Mouse (Mus musculus) heart, embryonic 11.5 days (tissue): ENCODE data around the gene Psmd8. TPM values are rescaled to one million over a fixed set of nuclear protein-coding genes. Genes with fewer than 3 reads are reported as not detected.
"Not testable (repeated sequence)": the region's sequence is repeated elsewhere in the genome, so short reads cannot be mapped to it uniquely, and the experiment has no call there.

Experiments
- ATAC-seq: fragments of 200-750 bp; cut with Nextera tagmentation; replicated peaks from 2 replicates; pipeline ENCODE4 v1.8.0; 2017; ENCODE audit warnings: moderate library complexity; ENCODE audit not compliant: insufficient number of reproducible peaks, low FRiP score, low TSS enrichment
- H3K27ac ChIP-seq: fragments of 300-500 bp; sonication (generic); 2 replicates; pipeline ENCODE4 v1.5.1; 2014; ENCODE audit warnings: mild to moderate bottlenecking, low read depth, low read length
- H3K27me3 ChIP-seq: fragments of 300-500 bp; sonication (generic); 2 replicates; pipeline ENCODE4 v1.6.1; 2014; ENCODE audit warnings: mild to moderate bottlenecking, low read length, mixed read lengths; ENCODE audit not compliant: control insufficient read depth, insufficient read depth
- H3K36me3 ChIP-seq: fragments of 300-500 bp; sonication (generic); 2 replicates; pipeline ENCODE4 v1.6.1; 2014; ENCODE audit warnings: mild to moderate bottlenecking, low read length, moderate library complexity, mixed read lengths; ENCODE audit not compliant: control insufficient read depth, insufficient read depth
- H3K4me1 ChIP-seq: fragments of 300-500 bp; sonication (generic); 2 replicates; pipeline ENCODE4 v1.6.1; 2014; ENCODE audit warnings: low read length; ENCODE audit not compliant: control insufficient read depth, insufficient read depth
- H3K4me2 ChIP-seq: fragments of 300-500 bp; sonication (generic); 2 replicates; pipeline ENCODE4 v1.6.1; 2014; ENCODE audit warnings: mild to moderate bottlenecking, moderate library complexity
- H3K4me3 ChIP-seq: fragments of 300-500 bp; sonication (generic); 2 replicates; pipeline ENCODE4 v1.5.1; 2014; ENCODE audit warnings: low read depth, low read length
- H3K9ac ChIP-seq: fragments of 300-500 bp; sonication (generic); 2 replicates; pipeline ENCODE4 v1.6.1; 2014; ENCODE audit warnings: mild to moderate bottlenecking, low read depth, low read length, moderate library complexity
- H3K9me3 ChIP-seq: fragments of 300-500 bp; sonication (generic); replicated peaks from 2 replicates; pipeline ENCODE4 v1.6.1; 2016; ENCODE audit warnings: low read length; ENCODE audit not compliant: control insufficient read depth
- WGBS: fragments of 180-500 bp; shearing (Covaris S2); extraction: QIAGEN DNeasy Blood & Tissue Kit; methylation state at CpG from one replicate; pipeline ENCODE4 v1.1.7; 2014; ENCODE audit not compliant: insufficient replicate concordance; 5-methylcytosine and 5-hydroxymethylcytosine counted together
- polyA plus RNA-seq: library from polyadenylated mRNA; unstranded; fragments of >200 nt; fragmentation: Nextera tagmentation; extraction: Ambion mirVana; gene quantifications from 2 replicates; pipeline ENCODE4 v1.2.1, GENCODE M21; 2014

Gene Psmd8
- polyA plus RNA-seq: 235 and 252 TPM in 2 replicates

GRCm38 (mm10) chr7:29180077-29180853, at the start of gene Psmd8:
Gene Psmd8 (minus strand): TSS chr7:29180701.
- Histone ChIP-seq H3K9ac (peak within 1 kb of the TSS; percentile 92), H3K4me2 (peak within 1 kb of the TSS; percentile 90), H3K36me3 (peaks cover 12% of the 10 kb centered on the region), H3K4me1 (peaks cover 12% of the 10 kb centered on the region), H3K4me3 (peak within 1 kb of the TSS; percentile 91), H3K27me3 (no peaks in the 10 kb centered on the region), H3K9me3 (no peaks in the 10 kb centered on the region), H3K27ac (peak within 1 kb of the TSS; percentile 59; the same call in 1 of the 2 replicates)
- peak; percentile 93 for ATAC-seq
- WGBS: under 1% methylated on average over 62 of the region's 62 CpGs

- Histone ChIP-seq H3K9ac (no peak overlapping the region), H3K36me3 (no peaks in the 10 kb centered on the region), H3K4me2 (no peak overlapping the region), H3K4me1 (peaks cover 11% of the 10 kb centered on the region; the same call in 1 of the 2 replicates), H3K9me3 (no peaks in the 10 kb centered on the region), H3K27me3 (peaks cover 27% of the 10 kb centered on the region), H3K27ac (no peak overlapping the region), H3K4me3 (no peak overlapping the region)
- ATAC-seq: no peak
- 62% methylated on average over 4 of the region's 4 CpGs for WGBS
These were observed 47.7 kb upstream of the Psmd8 start for GRCm38 (mm10) chr7:29228202-29228601.

DNA sequence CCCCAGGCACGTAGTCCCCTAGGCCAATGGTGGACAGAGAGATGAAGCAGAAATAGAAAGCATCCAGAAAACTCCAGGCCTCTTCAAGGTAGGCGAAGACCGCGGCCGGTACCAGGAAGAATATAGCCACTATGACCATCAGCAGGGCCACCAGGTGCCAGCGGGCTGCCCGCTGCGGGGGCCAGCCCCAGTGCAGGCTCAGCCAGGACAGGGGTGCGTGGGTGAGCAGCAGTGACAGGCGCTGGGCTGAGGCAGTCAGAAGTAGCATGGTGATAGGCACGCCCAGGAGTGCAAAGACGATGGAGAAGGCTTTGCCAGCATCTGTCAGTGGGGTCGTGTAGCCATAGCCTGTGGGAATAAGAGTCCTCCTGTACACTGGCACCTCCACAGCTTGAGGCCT, 45.0 kb upstream of the Psmd8 start:
- H3K9ac ChIP-seq: no peak overlapping the region
- 74% methylated on average over 13 of the region's 13 CpGs for WGBS
- no peak overlapping the region for H3K4me2 ChIP-seq
- no peak for ATAC-seq
- H3K4me1 ChIP-seq: peaks cover 6% of the 10 kb centered on the region; the same call in 1 of the 2 replicates
- H3K36me3 ChIP-seq: no peaks in the 10 kb centered on the region
- no peak overlapping the region for H3K4me3 ChIP-seq
- H3K27me3 ChIP-seq: peaks cover 6% of the 10 kb centered on the region; the same call in 1 of the 2 replicates
- no peaks in the 10 kb centered on the region for H3K9me3 ChIP-seq
- no peak overlapping the region for H3K27ac ChIP-seq

DNA sequence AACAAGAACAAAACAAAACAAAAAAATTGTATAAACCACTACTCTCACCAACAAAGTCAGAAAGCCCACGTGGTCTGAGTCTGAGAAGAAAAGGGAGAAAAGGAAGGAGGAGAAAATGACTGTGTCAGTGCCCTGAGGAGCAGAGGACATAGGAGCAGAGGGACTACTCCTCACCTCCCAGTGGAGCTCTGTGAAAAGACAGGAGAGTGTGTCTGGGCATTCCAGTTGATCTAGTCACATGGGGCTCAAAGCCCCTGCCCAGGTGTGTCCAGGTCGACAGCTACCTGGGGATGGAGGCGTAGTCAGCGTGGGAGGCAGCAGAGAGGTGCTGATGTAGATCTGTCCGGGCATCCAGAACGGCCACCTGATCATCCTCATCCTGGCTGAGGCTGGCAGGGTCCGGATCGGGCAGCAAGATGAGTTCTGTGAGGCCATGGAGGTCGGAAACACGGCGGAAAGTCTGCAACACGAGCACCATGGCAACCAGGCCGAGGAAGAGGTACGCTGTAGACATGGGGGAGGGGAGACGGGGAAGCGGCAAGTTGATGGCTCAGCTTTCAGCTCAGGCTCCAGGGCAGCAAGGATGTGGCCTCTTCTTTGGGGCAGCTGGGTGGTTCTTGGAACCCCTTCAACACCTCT, 44.4 kb upstream of the Psmd8 start:
- H3K4me3 ChIP-seq: no peak overlapping the region
- H3K27me3 ChIP-seq: peaks cover 6% of the 10 kb centered on the region; the same call in 1 of the 2 replicates

GRCm38 (mm10) chr7:29214846-29215245, 34.3 kb upstream of the Psmd8 start:
- 42% methylated on average over 15 of the region's 15 CpGs for WGBS
- Histone ChIP-seq H3K27me3 (peaks cover 8% of the 10 kb centered on the region), H3K4me1 (no peaks in the 10 kb centered on the region), H3K9me3 (peaks cover 11% of the 10 kb centered on the region), H3K4me2 (no peak overlapping the region), H3K4me3 (no peak overlapping the region), H3K9ac (no peak overlapping the region), H3K36me3 (no peaks in the 10 kb centered on the region), H3K27ac (no peak overlapping the region)
- no peak for ATAC-seq

More for the DNA sequence above, 44.4 kb upstream of the Psmd8 start:
- no peak for ATAC-seq
- peak overlapping the region; percentile 8 for H3K4me2 ChIP-seq
- H3K36me3 ChIP-seq: no peaks in the 10 kb centered on the region
- H3K9ac ChIP-seq: 0 out of 2 replicates have a peak overlapping the region, but pooled peaks have one; percentile 5
- H3K9me3 ChIP-seq: peaks cover 4% of the 10 kb centered on the region; the same call in 1 of the 2 replicates
- WGBS: 15% methylated on average over 16 of the region's 16 CpGs
- no peak overlapping the region for H3K27ac ChIP-seq
- H3K4me1 ChIP-seq: peaks cover 6% of the 10 kb centered on the region; the same call in 1 of the 2 replicates

DNA sequence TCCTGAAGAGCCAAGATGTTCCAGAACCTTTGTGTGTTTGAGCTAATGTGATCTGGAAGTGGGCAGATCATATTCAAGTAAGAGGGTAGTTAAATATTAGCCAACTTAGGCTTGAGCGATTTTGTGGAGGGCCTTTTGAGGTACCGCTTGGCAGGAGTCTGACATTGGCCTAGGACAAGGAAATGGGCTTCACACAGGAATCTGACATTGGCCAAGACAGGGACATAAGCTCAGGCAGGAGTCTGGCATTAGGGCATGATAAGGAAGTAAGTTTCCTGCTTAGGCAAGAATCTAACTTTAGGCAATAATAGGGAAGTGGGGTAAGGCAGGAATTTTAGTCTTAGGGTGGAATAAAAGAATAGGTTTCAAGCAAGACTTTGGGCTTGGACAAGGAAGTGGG, 33.7 kb upstream of the Psmd8 start:
- H3K4me1 ChIP-seq: no peaks in the 10 kb centered on the region
- H3K4me2 ChIP-seq: no peak overlapping the region
- no peak for ATAC-seq
- H3K36me3 ChIP-seq: no peaks in the 10 kb centered on the region
- H3K27me3 ChIP-seq: peaks cover 8% of the 10 kb centered on the region
- no peak overlapping the region for H3K4me3 ChIP-seq
- peaks cover 8% of the 10 kb centered on the region for H3K9me3 ChIP-seq
- no peak overlapping the region for H3K27ac ChIP-seq
- WGBS: 49% methylated on average over 2 of the region's 2 CpGs
- H3K9ac ChIP-seq: no peak overlapping the region

DNA sequence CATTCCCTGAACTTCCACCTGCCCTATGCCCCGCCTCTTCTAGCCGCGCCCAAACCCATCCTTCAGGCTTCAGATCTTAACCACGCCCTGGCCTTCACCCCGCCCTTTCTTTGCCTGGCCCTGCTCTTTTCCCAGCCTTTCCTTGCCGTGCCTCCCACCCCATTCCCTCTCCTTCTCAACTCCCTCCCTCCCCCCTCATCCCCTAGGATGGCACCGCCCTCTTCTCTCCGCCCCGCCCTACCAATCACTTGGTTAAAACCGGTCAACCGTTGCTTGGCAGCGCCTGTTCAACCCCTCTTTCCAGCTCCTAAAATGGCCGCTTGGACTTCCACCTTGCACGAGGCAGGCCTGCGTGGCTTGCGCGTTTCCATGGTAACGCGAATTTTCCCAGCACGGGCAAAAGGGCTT, 33.2 kb upstream of the Psmd8 start, which contains the start of gene Catsperg1:
Catsperg1 (minus strand) TSS at position 361 of the 408 bp plus-strand sequence.
- Histone ChIP-seq H3K9me3 (peaks cover 3% of the 10 kb centered on the region), H3K4me2 (peak within 1 kb of the TSS; percentile 34), H3K36me3 (no peaks in the 10 kb centered on the region), H3K4me1 (no peaks in the 10 kb centered on the region), H3K9ac (no peak within 1 kb of the TSS), H3K4me3 (no peak within 1 kb of the TSS), H3K27ac (no peak within 1 kb of the TSS), H3K27me3 (peaks cover 8% of the 10 kb centered on the region)
- WGBS: 5% methylated on average over 20 of the region's 20 CpGs
- 0 out of 2 replicates have a peak, but pooled peaks have one; percentile 37 for ATAC-seq

DNA sequence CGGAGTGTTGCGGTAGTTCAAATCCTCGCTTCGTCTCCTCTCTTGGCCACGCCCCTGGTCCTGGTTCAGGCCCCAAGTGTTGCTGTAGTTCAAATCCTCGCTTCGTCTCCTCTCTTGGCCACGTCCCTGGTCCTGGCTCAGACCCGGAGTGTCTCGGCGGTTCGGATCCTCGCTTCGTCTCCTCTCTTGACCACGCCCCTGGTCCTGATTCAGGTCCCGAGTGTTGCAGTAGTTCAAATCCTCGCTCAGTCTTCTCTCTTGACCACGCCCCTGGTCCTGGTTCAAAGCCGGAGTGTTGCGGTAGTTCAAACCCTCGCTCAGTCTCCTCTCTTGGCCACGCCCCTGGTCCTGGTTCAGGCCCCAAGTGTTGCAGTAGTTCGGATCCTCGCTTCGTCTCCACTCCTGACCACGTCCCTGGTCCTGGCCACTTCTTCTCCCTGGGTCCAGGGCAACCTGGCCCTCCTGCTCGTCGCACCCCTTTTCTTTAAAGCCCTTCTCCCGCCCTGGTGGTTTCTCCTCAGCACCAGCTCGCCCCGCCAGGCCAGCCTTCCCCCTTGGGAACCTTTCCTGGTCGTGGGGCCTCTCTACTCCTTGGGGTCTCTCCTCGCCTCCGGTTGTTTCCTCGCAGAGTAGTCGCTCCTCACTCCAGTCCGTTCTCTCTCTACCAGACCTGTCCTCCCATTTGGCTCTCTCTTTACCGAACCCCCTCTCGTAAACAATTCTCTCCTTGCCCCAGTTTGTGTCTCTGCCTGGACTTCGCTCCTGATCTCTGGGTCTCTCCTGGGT, 32.5 kb upstream of the Psmd8 start:
- H3K27me3 ChIP-seq, H3K4me3 ChIP-seq, ATAC-seq, H3K9me3 ChIP-seq, H3K4me1 ChIP-seq, H3K9ac ChIP-seq, H3K36me3 ChIP-seq, H3K27ac ChIP-seq: not testable (repeated sequence)
- WGBS: 11% methylated on average over 40 of the region's 40 CpGs
- H3K4me2 ChIP-seq: peak overlapping the region; percentile 34
